Mouse (Mus musculus) thymus, adult 18-20 months (tissue): Measurements from ENCODE around the gene Tusc2.

Source experiments
- DNase-seq, 2 experiments: peaks; one replicate each; pipeline ENCODE4 v3.0.0; 2022; ENCODE audit warnings: mixed read lengths in 2 of 2

Tusc2 gene

GRCm38 (mm10) chr9:107590058-107590772, 27.2 kb downstream of the Tusc2 start:
- DNase-seq: no peak

- DNase-seq: no peak
Observed at GRCm38 (mm10) chr9:107590773-107591060, 27.7 kb downstream of the Tusc2 start.

GRCm38 (mm10) chr9:107593101-107593976, 30.3 kb downstream of the Tusc2 start:
- no peak for DNase-seq

- no peak for DNase-seq
Observed at GRCm38 (mm10) chr9:107594281-107595062, 31.4 kb downstream of the Tusc2 start.

- DNase-seq: no peak
Observed at GRCm38 (mm10) chr9:107596619-107597569, 33.8 kb downstream of the Tusc2 start.

- DNase-seq: no peak
Observed at GRCm38 (mm10) chr9:107598385-107598784, 35.3 kb downstream of the Tusc2 start.

GRCm38 (mm10) chr9:107599433-107599832, 36.4 kb downstream of the Tusc2 start:
- no peak for DNase-seq

GRCm38 (mm10) chr9:107599842-107600241, 36.8 kb downstream of the Tusc2 start:
- no peak for DNase-seq

- no peak for DNase-seq
Observed at GRCm38 (mm10) chr9:107600745-107601144, 37.7 kb downstream of the Tusc2 start.

GRCm38 (mm10) chr9:107601275-107601674, 38.2 kb downstream of the Tusc2 start:
- no peak for DNase-seq

GRCm38 (mm10) chr9:107602068-107602648, 39.1 kb downstream of the Tusc2 start:
- DNase-seq: peak; percentile 74 to 79

GRCm38 (mm10) chr9:107603251-107603650, 40.2 kb downstream of the Tusc2 start:
- no peak for DNase-seq

GRCm38 (mm10) chr9:107605041-107605661, 42.1 kb downstream of the Tusc2 start:
- DNase-seq: no peak

GRCm38 (mm10) chr9:107606591-107606990, 43.5 kb downstream of the Tusc2 start:
- no peak for DNase-seq

- no peak for DNase-seq
Observed at GRCm38 (mm10) chr9:107607036-107607435, 44.0 kb downstream of the Tusc2 start.

- DNase-seq: no peak
Observed at GRCm38 (mm10) chr9:107607653-107608245, 44.7 kb downstream of the Tusc2 start.

GRCm38 (mm10) chr9:107608741-107609432, 45.8 kb downstream of the Tusc2 start, which contains the start of gene Sema3b:
Sema3b (minus strand) TSS chr9:107609229.
- no peak for DNase-seq

- no peak for DNase-seq
Observed at GRCm38 (mm10) chr9:107609433-107609830, 46.4 kb downstream of the Tusc2 start.

- no peak for DNase-seq
Observed at GRCm38 (mm10) chr9:107611456-107612190, 48.6 kb downstream of the Tusc2 start.
